Mouse (Mus musculus): Measurements from ENCODE around the gene Fxyd6.

DNA sequence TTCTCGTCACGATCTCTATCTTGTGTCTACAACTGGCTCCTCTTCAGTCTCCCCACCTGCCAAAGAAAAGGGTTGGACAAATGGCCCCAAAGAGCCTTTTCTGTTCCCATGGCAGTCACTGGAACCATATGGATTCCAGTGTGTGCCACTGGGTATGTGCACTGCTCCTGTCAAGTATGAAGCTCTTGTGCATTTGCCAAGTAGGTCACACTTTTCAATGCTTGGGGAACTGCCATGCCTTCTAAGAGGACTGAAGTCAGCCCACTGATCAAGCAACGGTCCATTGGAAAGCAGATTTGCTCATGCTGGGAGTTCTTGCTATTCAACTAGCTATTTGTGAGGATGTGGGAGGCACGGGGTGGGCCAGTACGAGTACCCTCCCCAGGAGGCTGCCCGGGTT is 48.5 kb upstream of the Fxyd6 start:
- TF ChIP-seq EP300 (IDR thresholded peaks at IDR 0.05; ENCODE audit: insufficient read depth, low read depth, low read length): no peak
- no peak for TF ChIP-seq CTCF (IDR thresholded peaks at IDR 0.05; ENCODE audit: low read depth, low read length)
- TF ChIP-seq POLR2A (IDR thresholded peaks at IDR 0.05; ENCODE audit: insufficient read depth, low read length): no peak
